Mouse (Mus musculus) embryonic facial prominence, embryonic 12.5 days (tissue): ENCODE measurements around the gene Gm10053. TPM values are rescaled to one million over a fixed set of nuclear protein-coding genes. Genes with fewer than 3 reads are reported as not detected.
A peak's percentile ranks its signal among the peaks of the same experiment; 100 is the strongest.
"Not testable (repeated sequence)": the region's sequence is repeated elsewhere in the genome, so short reads cannot be mapped to it uniquely, and the experiment has no call there.

ENCODE experiments used
- ATAC-seq: fragments of 200-750 bp; cut with Nextera tagmentation; 2 replicates; pipeline ENCODE4 v1.8.0; 2017; ENCODE audit not compliant: insufficient number of reproducible peaks, insufficient read depth, low FRiP score, low TSS enrichment
- H3K27ac ChIP-seq: fragments of 300-500 bp; sonication (generic); 2 replicates; pipeline ENCODE4 v1.5.1; 2016; ENCODE audit warnings: mild to moderate bottlenecking
- H3K27me3 ChIP-seq: fragments of 300-500 bp; sonication (generic); 2 replicates; pipeline ENCODE4 v1.6.1; 2016; ENCODE audit warnings: mild to moderate bottlenecking, moderate library complexity
- H3K36me3 ChIP-seq: fragments of 300-500 bp; sonication (generic); 2 replicates; pipeline ENCODE4 v1.6.1; 2016; ENCODE audit warnings: mild to moderate bottlenecking
- H3K4me1 ChIP-seq: fragments of 300-500 bp; sonication (generic); 2 replicates; pipeline ENCODE4 v1.6.1; 2016
- H3K4me2 ChIP-seq: fragments of 300-500 bp; sonication (generic); replicated peaks from 2 replicates; pipeline ENCODE4 v1.6.1; 2016; ENCODE audit warnings: mild to moderate bottlenecking, moderate library complexity
- H3K4me3 ChIP-seq: fragments of 300-500 bp; sonication (generic); 2 replicates; pipeline ENCODE4 v1.5.1; 2016; ENCODE audit warnings: mild to moderate bottlenecking
- H3K9ac ChIP-seq: fragments of 300-500 bp; sonication (generic); 2 replicates; pipeline ENCODE4 v1.6.1; 2016; ENCODE audit warnings: mild to moderate bottlenecking, moderate library complexity
- H3K9me3 ChIP-seq: fragments of 300-500 bp; sonication (generic); 2 replicates; pipeline ENCODE4 v1.6.1; 2016; ENCODE audit warnings: mild to moderate bottlenecking, moderate library complexity
- WGBS: fragments of 180-500 bp; shearing (Covaris S2); methylation state at CpG from one replicate; pipeline ENCODE4 v1.1.7; 2016; 5-methylcytosine and 5-hydroxymethylcytosine counted together
- polyA plus RNA-seq: library from polyadenylated mRNA; unstranded; fragments of >200 nt; fragmentation: Nextera tagmentation; extraction: Ambion mirVana; gene quantifications from 2 replicates; pipeline ENCODE4 v1.2.1, GENCODE M21; 2016

Gm10053 gene
- 211 and 218 TPM in 2 replicates for polyA plus RNA-seq

DNA sequence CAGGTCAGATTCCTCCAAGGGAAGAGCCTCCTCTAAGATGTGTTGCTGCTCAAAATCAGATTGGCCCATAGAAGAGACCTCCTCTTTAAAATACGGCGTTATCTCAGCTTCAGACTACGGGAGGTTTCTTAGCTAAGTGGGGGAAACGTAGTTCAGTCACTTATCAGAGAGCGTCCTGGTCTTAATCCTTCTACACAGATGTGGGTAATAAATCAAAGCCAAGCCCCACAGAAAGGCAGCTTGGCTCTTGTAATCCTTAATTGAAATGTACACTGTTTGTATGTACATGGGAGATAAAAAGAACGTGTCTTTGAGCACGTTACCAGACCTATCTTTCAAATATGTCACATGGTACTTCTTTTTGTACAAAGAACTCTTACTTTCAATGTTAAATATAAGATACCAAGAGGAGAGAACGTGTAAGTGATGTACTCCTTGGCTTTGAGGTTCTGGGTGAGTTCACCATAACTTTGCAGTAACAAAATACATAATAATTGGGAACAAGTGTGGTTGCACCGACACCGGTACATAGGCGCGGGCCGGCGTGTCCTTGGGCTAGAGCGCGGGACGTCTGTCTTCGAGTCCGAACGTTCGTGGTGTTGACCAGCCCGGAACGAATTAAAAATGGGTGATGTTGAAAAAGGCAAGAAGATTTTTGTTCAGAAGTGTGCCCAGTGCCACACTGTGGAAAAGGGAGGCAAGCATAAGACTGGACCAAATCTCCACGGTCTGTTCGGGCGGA lies at the start of gene Gm10053:
Gm10053 (plus strand) TSS at position 558 of the 742 bp plus-strand sequence.
- not testable (repeated sequence) for H3K27me3 ChIP-seq, H3K4me3 ChIP-seq, H3K27ac ChIP-seq, H3K9ac ChIP-seq, H3K4me2 ChIP-seq, ATAC-seq, H3K9me3 ChIP-seq, H3K36me3 ChIP-seq, H3K4me1 ChIP-seq
- WGBS = 87% methylated on average over 23 of the region's 26 CpGs

GRCm38 (mm10) chr19:24842080-24842479 lies 33.4 kb upstream of the Gm10053 start:
- Histone ChIP-seq H3K4me3 (no peak overlapping the region), H3K4me2 (no peak overlapping the region), H3K9me3 (no peaks in the 10 kb centered on the region), H3K27me3 (no peaks in the 10 kb centered on the region), H3K36me3 (no peaks in the 10 kb centered on the region), H3K9ac (no peak overlapping the region), H3K4me1 (peaks cover 26% of the 10 kb centered on the region), H3K27ac (no peak overlapping the region)
- 84% methylated on average over 3 of the region's 3 CpGs for WGBS
- no peak for ATAC-seq

- H3K27ac ChIP-seq = peak overlapping the region; percentile 56
Observed at GRCm38 (mm10) chr19:24845007-24845546, 30.4 kb upstream of the Gm10053 start.

DNA sequence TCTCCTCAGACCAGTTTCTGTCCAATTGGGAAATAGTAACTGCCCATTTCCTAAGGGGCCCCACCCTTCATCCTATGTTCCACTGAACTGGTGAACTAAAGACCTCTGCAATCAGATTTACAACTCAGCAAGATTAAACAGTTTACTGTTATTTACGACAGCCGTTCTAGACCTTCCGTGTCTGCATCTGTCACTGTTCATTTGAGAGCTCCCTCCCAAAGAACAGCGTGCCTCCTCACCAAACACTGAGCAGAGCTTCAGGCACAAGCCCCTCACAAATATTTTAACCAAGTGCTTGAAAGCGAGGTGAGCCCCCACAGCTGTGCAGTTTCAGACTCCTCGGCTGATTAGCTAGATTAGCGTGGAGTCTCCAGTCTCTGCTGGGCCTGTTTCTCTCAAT lies 27.1 kb upstream of the Gm10053 start:
- H3K9ac ChIP-seq = no peak overlapping the region
- 35% methylated on average over 7 of the region's 7 CpGs for WGBS
- H3K36me3 ChIP-seq = no peaks in the 10 kb centered on the region
- no peak overlapping the region for H3K27ac ChIP-seq
- H3K27me3 ChIP-seq = no peaks in the 10 kb centered on the region
- no peak overlapping the region for H3K4me3 ChIP-seq
- no peak for ATAC-seq
- peaks cover 37% of the 10 kb centered on the region for H3K4me1 ChIP-seq
- no peaks in the 10 kb centered on the region for H3K9me3 ChIP-seq
- H3K4me2 ChIP-seq = no peak overlapping the region

More at GRCm38 (mm10) chr19:24845007-24845546, 30.4 kb upstream of the Gm10053 start:
- no peak overlapping the region for H3K4me3 ChIP-seq
- H3K27me3 ChIP-seq = no peaks in the 10 kb centered on the region
- H3K9ac ChIP-seq = no peak overlapping the region
- H3K9me3 ChIP-seq = no peaks in the 10 kb centered on the region
- H3K36me3 ChIP-seq = no peaks in the 10 kb centered on the region
- 17% methylated on average over 7 of the region's 7 CpGs for WGBS
- 0 out of 2 replicates have a peak, but pooled peaks have one; percentile 50 for ATAC-seq
- peaks cover 30% of the 10 kb centered on the region for H3K4me1 ChIP-seq
- peak overlapping the region; percentile 18 for H3K4me2 ChIP-seq

DNA sequence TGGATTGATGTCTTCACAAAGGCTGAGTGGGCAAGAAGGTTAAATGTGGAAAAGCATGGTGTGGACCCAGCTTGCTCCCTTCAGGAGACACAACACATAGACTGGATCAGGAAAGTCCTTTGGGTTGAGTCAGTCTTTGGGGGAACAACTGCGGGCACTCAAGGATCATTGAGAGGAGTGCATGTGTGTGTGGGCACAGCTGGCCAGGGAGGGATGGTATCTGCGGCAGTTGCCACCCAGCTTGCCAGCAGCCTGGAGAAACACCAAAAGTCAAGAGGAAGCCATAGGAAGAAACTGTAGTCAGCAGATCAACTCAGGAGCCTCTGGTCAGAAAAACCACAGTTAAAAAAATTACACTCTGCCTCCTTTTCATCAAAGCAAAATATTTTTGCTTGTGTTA lies 26.6 kb upstream of the Gm10053 start:
- Histone ChIP-seq H3K27me3 (no peaks in the 10 kb centered on the region), H3K4me3 (no peak overlapping the region), H3K27ac (no peak overlapping the region), H3K4me1 (peaks cover 36% of the 10 kb centered on the region), H3K4me2 (no peak overlapping the region), H3K36me3 (no peaks in the 10 kb centered on the region), H3K9ac (no peak overlapping the region), H3K9me3 (no peaks in the 10 kb centered on the region)
- 84% methylated on average over 2 of the region's 2 CpGs for WGBS
- no peak for ATAC-seq

- Histone ChIP-seq H3K27ac (no peak overlapping the region), H3K4me2 (no peak overlapping the region), H3K27me3 (no peaks in the 10 kb centered on the region), H3K9me3 (no peaks in the 10 kb centered on the region), H3K4me1 (peaks cover 11% of the 10 kb centered on the region), H3K36me3 (no peaks in the 10 kb centered on the region), H3K9ac (no peak overlapping the region), H3K4me3 (no peak overlapping the region)
- WGBS = 83% methylated on average over 21 of the region's 21 CpGs
- no peak for ATAC-seq
Observed at GRCm38 (mm10) chr19:24851456-24852315, 23.8 kb upstream of the Gm10053 start.

GRCm38 (mm10) chr19:24861276-24861611 lies 14.2 kb upstream of the Gm10053 start:
- no peak for ATAC-seq
- Histone ChIP-seq H3K27me3 (peaks cover 12% of the 10 kb centered on the region; the same call in 1 of the 2 replicates), H3K4me3 (peak overlapping the region; percentile 45), H3K36me3 (no peaks in the 10 kb centered on the region), H3K4me2 (peak overlapping the region; percentile 70), H3K4me1 (peaks cover 3% of the 10 kb centered on the region; the same call in 1 of the 2 replicates), H3K9me3 (no peaks in the 10 kb centered on the region), H3K9ac (peak overlapping the region; percentile 52), H3K27ac (no peak overlapping the region)
- 21% methylated on average over 13 of the region's 13 CpGs for WGBS

DNA sequence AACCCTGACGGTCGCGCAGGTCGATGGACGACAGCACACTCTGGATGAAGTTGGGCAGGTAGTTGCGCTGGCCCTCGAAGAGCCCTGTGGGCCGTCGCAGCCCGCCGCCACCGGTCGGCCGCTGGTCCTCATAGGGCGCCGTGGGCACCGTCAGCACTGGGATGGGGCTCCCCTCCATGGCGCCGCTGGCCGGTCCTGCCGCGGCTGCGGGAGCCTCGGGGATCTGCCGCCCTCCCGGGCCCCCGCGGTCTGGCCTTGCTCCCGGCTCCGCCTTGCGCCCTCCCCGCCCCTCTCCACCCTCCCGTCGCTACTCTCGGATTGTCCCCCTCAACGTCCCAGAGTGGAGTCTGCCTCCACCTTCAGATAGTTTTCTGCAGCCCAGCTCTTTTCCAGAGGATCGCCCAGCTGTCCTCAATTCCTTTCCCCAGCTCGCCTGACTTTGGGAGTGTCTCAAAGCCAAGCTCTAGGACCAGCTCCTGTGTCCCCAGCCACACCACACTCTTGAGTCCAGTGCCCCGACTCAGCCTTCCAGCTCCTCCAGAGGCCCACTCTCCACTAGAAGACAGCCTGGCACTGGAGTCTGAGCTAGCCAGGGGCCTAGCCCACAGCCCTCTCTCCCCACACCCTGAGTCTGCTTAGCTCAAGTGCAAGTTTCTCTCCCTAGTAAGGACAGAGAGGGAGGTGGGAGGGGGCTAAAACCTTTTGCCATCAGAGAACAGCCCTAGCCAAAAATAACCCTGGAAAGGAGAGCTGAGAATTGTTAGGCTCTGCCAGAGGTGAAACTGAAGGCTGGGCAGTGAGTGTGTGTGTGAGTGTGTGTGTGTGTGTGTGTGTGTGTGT lies 13.7 kb upstream of the Gm10053 start, which contains the start of gene Pgm5:
Pgm5 (minus strand) TSS at position 244 of the 840 bp plus-strand sequence.
- Histone ChIP-seq H3K4me3 (peak within 1 kb of the TSS; percentile 45), H3K9me3 (no peaks in the 10 kb centered on the region), H3K27ac (0 out of 2 replicates have a peak within 1 kb of the TSS, but pooled peaks have one; percentile 14), H3K36me3 (no peaks in the 10 kb centered on the region), H3K4me1 (peaks cover 3% of the 10 kb centered on the region; the same call in 1 of the 2 replicates), H3K9ac (peak within 1 kb of the TSS; percentile 52), H3K4me2 (peak within 1 kb of the TSS; percentile 70), H3K27me3 (peaks cover 12% of the 10 kb centered on the region; the same call in 1 of the 2 replicates)
- under 1% methylated on average over 29 of the region's 39 CpGs for WGBS
- ATAC-seq = peak; percentile 64

DNA sequence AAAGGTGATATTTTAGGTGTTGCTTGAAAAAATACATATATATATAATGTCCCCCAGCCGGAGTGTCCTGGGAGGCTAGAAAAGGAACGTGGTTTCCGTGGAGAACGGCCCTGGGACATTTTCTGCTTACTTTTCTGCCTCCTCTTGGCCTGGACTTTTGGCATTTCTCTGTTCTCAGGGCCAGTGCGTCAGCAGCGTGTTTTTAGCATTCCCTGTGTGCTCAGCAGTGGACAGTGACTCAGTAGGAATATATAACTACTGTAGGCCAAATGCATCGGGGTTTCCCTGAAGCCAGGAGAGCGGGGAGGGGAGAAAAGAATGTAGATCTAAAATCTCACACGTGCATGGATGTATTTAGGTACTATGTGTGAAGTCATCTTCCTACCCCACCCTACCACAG lies 10.1 kb upstream of the Gm10053 start:
- ATAC-seq = no peak
- Histone ChIP-seq H3K36me3 (no peaks in the 10 kb centered on the region), H3K9me3 (no peaks in the 10 kb centered on the region), H3K9ac (no peak overlapping the region), H3K27me3 (peaks cover 12% of the 10 kb centered on the region; the same call in 1 of the 2 replicates), H3K4me2 (no peak overlapping the region), H3K4me3 (no peak overlapping the region), H3K4me1 (peaks cover 8% of the 10 kb centered on the region), H3K27ac (no peak overlapping the region)
- 84% methylated on average over 9 of the region's 9 CpGs for WGBS

DNA sequence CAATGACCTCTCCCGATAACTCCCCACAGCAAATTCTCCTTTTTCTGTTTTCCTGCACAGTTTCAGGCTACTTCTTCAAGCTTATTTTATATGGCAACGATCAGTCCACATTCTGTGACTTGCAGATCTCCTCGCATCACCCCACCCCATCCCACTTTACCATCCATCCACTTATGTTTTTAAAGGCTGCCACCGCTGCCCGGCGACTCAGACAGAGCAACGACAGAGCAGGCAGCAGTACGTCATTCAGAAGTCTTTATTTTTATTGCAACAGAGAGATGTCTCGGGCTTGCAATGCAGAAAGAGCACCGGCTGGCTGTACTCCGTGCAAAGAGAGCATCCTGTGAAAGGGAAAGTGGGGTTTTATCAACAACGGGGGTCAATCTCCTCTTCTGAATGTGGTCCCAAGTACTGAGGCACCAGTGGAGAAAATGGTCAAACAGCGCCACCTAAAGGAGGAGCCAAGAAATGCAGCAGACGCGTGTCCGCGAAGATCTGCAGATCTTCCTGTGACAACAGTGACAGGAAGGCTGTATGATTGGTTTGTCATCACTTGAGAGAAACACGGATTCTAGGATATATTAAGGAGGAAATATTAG lies 4.3 kb upstream of the Gm10053 start:
- peak overlapping the region; percentile 30 for H3K4me3 ChIP-seq
- 20% methylated on average over 18 of the region's 18 CpGs for WGBS
- H3K36me3 ChIP-seq = no peaks in the 10 kb centered on the region
- no peak overlapping the region for H3K27ac ChIP-seq
- ATAC-seq = 0 out of 2 replicates have a peak, but pooled peaks have one; percentile 22
- H3K4me1 ChIP-seq = peaks cover 16% of the 10 kb centered on the region
- no peaks in the 10 kb centered on the region for H3K9me3 ChIP-seq
- H3K27me3 ChIP-seq = peaks cover 3% of the 10 kb centered on the region; the same call in 1 of the 2 replicates
- H3K4me2 ChIP-seq = peak overlapping the region; percentile 54
- no peak overlapping the region for H3K9ac ChIP-seq
